Mouse (Mus musculus): ENCODE data around the gene Ccdc136. TPM values are rescaled to one million over a fixed set of nuclear protein-coding genes. Genes with fewer than 3 reads are reported as not detected.

Gene Ccdc136
- polyA plus RNA-seq, 3 experiments from 2014 or later, result 0.65 to 1.1 (median 1.0) TPM

DNA sequence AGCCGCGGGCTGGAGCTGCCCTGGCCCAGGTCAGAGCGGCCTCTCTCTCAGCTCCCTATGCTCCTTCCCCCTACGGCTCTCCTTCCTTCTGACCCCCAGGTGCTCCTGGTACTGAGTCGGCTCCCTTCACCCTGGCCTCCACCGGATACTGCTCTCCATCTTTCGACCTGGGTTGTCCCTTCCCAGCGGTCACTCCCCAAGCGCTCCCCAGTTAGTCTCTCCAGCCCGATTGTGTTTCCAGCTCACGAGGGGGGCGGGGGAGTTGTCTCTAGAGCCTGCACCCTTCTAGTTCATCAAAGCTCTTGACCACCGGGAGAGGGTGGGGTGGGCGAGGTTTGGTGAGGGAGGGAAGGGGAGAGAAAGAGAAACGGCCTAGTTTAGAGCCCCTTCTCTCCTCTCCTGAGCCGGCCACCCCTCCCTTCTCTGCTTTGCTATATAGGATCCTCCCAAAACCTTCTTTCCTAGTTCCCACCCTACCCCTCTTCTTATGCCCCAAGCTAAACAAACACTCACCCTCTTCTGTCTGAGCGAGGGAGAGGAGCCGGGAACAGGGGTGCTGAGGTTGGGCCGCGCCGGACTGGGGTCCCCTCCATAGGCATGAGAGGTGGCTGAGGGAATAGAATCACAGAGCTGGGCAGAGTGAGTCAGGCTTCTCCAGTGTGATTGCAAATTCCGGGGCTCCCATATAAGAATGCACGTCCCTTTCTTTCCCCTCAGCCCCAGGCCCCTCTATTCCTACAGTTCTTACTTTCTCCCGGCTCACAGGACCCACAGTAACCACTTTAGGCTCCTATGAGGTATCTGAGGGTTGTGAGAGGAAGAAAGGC, 818 bp downstream of the Ccdc136 start:
- peak; percentile 40 for ATAC-seq

- ATAC-seq, result no peak
Observed at GRCm38 (mm10) chr6:29397575-29397974, 1.5 kb downstream of the Ccdc136 start.

DNA sequence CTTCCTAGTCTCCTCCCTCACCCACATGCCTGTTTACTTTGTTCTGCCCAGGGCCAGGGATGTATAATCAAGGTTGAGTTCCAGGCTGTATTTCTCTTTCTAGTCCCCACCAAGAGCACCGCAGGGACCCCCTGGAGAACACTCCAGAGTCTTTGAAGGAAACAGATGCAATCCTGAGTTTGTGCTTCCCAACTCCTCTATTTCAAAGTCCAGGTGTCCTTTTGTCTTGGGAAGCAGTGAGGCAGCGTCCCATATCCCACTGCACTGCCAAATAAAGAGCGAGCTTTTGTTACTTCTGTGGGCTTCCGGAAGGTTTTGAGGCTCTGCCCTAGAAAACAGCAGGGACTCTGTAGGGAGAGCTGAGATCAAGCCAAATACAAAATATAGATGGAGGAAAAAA, 3.7 kb downstream of the Ccdc136 start:
- no peak for ATAC-seq

GRCm38 (mm10) chr6:29402693-29403342, 6.7 kb downstream of the Ccdc136 start:
- ATAC-seq, result no peak

- no peak for ATAC-seq
Observed at GRCm38 (mm10) chr6:29406412-29406811, 10.3 kb downstream of the Ccdc136 start.

GRCm38 (mm10) chr6:29415446-29415845, 19.3 kb downstream of the Ccdc136 start:
- ATAC-seq, result peak; percentile 87

GRCm38 (mm10) chr6:29420596-29420995, 24.5 kb downstream of the Ccdc136 start:
- ATAC-seq, result no peak

GRCm38 (mm10) chr6:29425118-29425517, 29.0 kb downstream of the Ccdc136 start:
- ATAC-seq, result no peak

- ATAC-seq, result no peak
Observed at GRCm38 (mm10) chr6:29426331-29426730, 30.2 kb downstream of the Ccdc136 start.

DNA sequence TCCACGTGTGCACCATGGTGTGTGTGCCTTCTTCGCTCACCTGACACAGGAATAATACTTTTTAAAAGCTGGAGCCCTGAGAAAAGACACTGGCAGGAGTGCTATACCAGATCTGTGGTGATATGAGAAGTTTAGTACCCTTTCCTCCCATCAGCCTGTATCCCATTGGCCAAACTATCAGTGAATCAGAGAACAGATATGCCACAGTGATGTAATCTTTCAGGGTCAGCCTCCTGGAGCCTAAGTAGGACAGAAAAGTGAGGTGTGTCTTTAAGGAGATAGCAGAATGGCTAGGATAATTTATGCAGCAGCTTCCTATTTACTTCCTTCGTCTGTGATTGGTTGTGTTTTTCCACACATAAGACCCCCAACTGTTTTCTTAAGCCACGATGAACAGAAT, 32.1 kb downstream of the Ccdc136 start:
- ATAC-seq, result no peak

DNA sequence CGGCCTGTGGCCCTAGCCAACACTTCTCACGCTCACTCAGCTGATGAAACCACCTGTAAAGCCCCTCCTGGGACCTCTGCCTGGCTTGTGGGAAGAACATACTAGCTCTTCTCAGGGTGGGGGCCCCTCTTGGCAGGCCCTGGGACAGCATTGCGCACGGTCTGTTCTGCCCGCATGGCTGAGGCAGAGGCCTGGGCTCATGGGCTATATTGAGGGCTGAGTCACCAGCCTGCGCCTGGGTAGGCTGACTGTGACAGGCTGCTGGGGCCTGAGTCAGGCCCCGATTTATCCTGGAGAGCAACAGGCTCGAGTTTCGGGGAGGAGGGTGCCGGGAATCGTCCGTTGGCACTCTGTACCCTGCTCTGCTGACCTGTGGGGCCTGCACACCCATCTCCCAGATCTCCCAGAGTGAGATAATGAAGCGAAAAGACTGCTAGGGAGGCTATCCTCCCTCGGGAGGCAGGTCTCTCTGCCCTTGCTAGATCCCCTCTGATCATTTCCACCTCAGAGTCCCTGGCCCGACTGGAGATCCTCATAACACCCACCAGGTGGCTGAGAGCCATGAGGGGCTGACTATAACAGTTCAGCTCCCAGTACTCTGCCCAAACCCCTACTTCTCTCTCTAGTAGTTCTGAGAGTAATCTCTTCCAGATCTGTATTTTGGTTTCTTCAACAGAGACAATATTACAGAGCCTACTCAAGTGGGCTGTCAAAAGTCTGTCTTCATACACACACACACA, 34.7 kb downstream of the Ccdc136 start:
- no peak for ATAC-seq

GRCm38 (mm10) chr6:29431473-29431872, 35.4 kb downstream of the Ccdc136 start:
- no peak for ATAC-seq

DNA sequence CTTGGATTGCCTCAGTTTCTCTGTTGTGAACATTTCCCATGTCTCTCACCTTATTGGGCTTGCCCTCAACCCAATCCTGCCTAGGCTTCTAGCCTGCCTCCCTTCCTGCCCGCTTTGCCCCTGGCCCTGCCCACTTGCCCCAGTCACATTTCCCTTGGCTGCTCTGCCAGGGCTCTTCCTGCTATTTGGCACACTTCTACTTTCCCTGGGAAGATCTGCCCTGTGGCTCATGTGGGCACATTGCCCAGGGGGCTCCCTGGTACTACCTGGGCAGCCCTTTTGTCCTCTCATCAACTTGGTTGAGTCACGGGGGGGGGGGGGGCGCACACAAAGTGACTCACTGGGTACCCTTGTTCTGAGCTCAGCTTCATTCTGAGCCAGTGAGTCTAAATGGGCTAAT, 36.0 kb downstream of the Ccdc136 start:
- ATAC-seq, result no peak

DNA sequence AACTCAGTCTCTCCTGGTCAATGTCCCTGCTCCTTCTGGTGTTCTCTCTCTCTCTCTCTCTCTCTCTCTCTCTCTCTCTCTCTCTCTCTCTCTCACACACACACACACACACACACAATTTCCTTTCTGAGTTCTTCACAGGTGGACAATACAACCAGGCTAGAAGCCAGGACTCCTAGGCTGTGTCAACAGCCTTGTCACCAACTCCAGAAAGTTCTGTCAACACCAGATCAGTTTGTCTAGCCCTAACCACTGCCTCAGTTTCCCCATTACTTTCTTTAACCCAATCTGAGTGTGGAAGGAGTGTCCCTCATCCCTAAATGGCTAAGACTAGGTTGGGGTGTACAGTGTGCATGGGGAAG, 36.5 kb downstream of the Ccdc136 start:
- no peak for ATAC-seq

DNA sequence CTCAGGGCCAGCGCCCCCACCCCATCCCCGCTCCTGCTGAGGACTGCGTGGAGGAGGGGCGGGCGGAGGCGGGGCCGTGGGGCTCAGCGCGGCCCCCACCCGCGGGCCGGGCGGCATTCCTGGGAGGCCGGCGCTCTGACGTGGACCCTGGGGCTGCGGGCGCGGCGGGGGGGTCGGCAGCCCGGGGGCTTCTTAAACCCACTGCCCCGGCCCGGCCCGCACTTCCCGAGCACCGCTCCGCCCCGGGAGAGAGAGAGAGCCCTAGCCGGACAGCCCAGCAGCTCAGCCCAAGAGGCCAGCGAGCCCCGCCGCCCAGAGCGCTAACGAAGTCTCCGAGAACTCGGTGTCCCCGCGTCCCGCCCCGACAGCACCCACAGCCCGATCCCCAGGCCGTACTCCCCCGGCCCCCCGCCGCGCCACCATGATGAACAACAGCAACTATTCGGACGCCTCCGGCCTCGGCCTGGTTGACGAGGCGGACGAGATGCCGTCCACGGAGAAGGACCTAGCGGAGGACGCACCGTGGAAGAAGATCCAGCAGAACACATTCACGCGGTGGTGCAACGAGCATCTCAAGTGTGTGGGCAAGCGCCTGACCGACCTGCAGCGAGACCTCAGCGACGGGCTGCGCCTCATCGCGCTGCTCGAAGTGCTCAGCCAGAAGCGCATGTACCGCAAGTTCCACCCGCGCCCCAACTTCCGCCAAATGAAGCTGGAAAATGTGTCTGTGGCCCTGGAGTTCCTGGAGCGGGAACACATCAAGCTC, 37.1 kb downstream of the Ccdc136 start, which contains the start of gene Flnc:
Gene Flnc (plus strand): TSS at position 219 of the 766 bp plus-strand sequence.
- no peak for ATAC-seq

GRCm38 (mm10) chr6:29433804-29434795, 38.0 kb downstream of the Ccdc136 start:
- no peak for ATAC-seq

DNA sequence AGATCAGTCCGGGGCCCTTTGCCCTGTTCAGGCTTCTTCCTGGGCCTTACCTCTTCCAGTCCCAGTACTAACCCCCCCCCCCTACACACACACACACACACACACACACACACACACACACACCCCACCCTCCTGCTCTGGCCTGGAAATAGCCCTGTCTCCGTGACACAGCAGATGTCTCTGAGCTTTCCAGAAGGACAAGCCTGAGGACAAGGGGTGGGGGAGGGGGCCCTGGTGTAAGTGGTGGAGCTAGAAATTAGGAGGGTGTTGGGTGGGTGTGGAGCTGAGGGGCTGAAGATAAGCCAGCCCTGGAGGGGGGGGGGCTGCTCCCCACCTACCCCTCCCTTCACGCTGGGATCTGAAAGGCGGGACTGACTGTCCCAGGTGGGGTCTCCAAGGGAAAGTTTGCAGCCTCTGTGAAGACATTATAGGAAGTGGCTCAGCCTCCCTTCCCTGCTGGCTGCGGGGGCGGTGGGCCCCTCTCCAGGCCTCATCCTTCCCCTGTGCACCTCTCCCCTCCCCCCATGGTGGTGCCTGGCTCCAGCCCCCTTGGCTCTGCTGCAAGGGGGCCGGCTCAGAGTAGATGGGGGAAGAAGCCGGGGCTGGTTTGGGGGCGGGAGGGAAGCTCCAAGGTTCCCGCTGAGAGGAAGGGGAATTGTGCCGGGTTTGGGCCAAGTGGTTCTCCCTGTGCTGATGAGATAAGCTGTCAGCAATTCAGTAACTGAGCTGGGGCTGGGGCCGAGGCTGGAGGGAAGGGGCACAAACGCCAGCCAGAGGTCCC, 39.0 kb downstream of the Ccdc136 start:
- ATAC-seq, result no peak

- no peak for ATAC-seq
Observed at GRCm38 (mm10) chr6:29435940-29436451, 39.9 kb downstream of the Ccdc136 start.

GRCm38 (mm10) chr6:29436461-29436934, 40.4 kb downstream of the Ccdc136 start:
- ATAC-seq, result no peak

DNA sequence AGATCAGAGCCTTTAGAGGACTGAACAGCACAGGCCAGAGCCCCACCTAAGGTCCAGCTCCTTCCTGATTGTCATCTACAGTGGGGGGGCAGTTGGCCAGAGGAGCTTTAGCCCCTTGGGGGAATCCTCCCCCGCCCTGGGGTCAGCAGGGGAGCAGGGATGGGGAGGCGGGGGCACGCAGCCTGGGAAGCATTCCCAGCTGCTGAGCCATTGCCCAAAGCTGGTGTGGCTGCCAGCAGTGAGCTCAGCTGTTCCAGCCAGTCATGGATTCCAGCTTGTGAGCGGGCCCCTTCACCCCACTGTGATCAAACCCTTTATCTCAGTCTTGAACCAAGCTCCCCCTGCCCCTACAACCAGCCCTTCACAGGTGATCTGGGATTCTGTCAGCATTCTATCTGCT, 43.1 kb downstream of the Ccdc136 start:
- no peak for ATAC-seq

Data from inflammation-experienced regulatory T-cells, adult 6 months (primary cell).